Mouse (Mus musculus): ENCODE results near the gene Apobec2. TPM values are rescaled to one million over a fixed set of nuclear protein-coding genes. Genes with fewer than 3 reads are reported as not detected.
A peak's percentile ranks its signal among the peaks of the same experiment; 100 is the strongest.

Apobec2 gene
- polyA plus RNA-seq, 1 experiment = 11.2 TPM

GRCm38 (mm10) chr17:48407910-48408525 is 24.7 kb downstream of the Apobec2 start:
- Histone ChIP-seq H3K4me3 (ENCODE audit: insufficient read depth, low read depth, low read length) (peak overlapping the region; percentile 99), H3K27ac (replicated peaks; ENCODE audit: low read depth, low read length) (0 out of 2 replicates have a peak overlapping the region, but pooled peaks have one; percentile 97), H3K4me1 (ENCODE audit: control insufficient read depth, insufficient read depth, insufficient read length, low read length) (peaks cover 2% of the 10 kb centered on the region; the same call in 1 of the 2 replicates)

- Histone ChIP-seq H3K4me3 (ENCODE audit: insufficient read depth, low read depth, low read length) (no peak overlapping the region), H3K4me1 (ENCODE audit: control insufficient read depth, insufficient read depth, insufficient read length, low read length) (peaks cover 2% of the 10 kb centered on the region; the same call in 1 of the 2 replicates), H3K27ac (replicated peaks; ENCODE audit: low read depth, low read length) (no peak overlapping the region)
Measured at GRCm38 (mm10) chr17:48407154-48407553, 25.6 kb downstream of the Apobec2 start.

GRCm38 (mm10) chr17:48404706-48405105 is 28.0 kb downstream of the Apobec2 start:
- Histone ChIP-seq H3K4me1 (ENCODE audit: control insufficient read depth, insufficient read depth, insufficient read length, low read length) (no peaks in the 10 kb centered on the region), H3K27ac (replicated peaks; ENCODE audit: low read depth, low read length) (no peak overlapping the region), H3K4me3 (ENCODE audit: insufficient read depth, low read depth, low read length) (no peak overlapping the region)

- Histone ChIP-seq H3K4me3 (ENCODE audit: insufficient read depth, low read depth, low read length) (no peak overlapping the region), H3K4me1 (ENCODE audit: control insufficient read depth, insufficient read depth, insufficient read length, low read length) (no peaks in the 10 kb centered on the region), H3K27ac (replicated peaks; ENCODE audit: low read depth, low read length) (no peak overlapping the region)
Measured at GRCm38 (mm10) chr17:48403848-48404247, 28.9 kb downstream of the Apobec2 start.

GRCm38 (mm10) chr17:48402751-48403150 is 30.0 kb downstream of the Apobec2 start:
- Histone ChIP-seq H3K4me3 (ENCODE audit: insufficient read depth, low read depth, low read length) (no peak overlapping the region), H3K4me1 (ENCODE audit: control insufficient read depth, insufficient read depth, insufficient read length, low read length) (no peaks in the 10 kb centered on the region), H3K27ac (replicated peaks; ENCODE audit: low read depth, low read length) (no peak overlapping the region)

- no peak overlapping the region for H3K4me3 ChIP-seq (ENCODE audit: insufficient read depth, low read depth, low read length)
- no peak overlapping the region for H3K27ac ChIP-seq (replicated peaks; ENCODE audit: low read depth, low read length)
- H3K4me1 ChIP-seq (ENCODE audit: control insufficient read depth, insufficient read depth, insufficient read length, low read length) = no peaks in the 10 kb centered on the region
Measured at GRCm38 (mm10) chr17:48401710-48402109, 31.0 kb downstream of the Apobec2 start.

- Histone ChIP-seq H3K4me1 (ENCODE audit: control insufficient read depth, insufficient read depth, insufficient read length, low read length) (no peaks in the 10 kb centered on the region), H3K4me3 (ENCODE audit: insufficient read depth, low read depth, low read length) (no peak overlapping the region), H3K27ac (replicated peaks; ENCODE audit: low read depth, low read length) (no peak overlapping the region)
Measured at GRCm38 (mm10) chr17:48392616-48393015, 40.1 kb downstream of the Apobec2 start.

- Histone ChIP-seq H3K4me3 (ENCODE audit: insufficient read depth, low read depth, low read length) (no peak overlapping the region), H3K27ac (replicated peaks; ENCODE audit: low read depth, low read length) (no peak overlapping the region)
Measured at GRCm38 (mm10) chr17:48391446-48391845, 41.3 kb downstream of the Apobec2 start.

GRCm38 (mm10) chr17:48389442-48389841 is 43.3 kb downstream of the Apobec2 start:
- Histone ChIP-seq H3K4me1 (ENCODE audit: control insufficient read depth, insufficient read depth, insufficient read length, low read length) (no peaks in the 10 kb centered on the region), H3K4me3 (ENCODE audit: insufficient read depth, low read depth, low read length) (no peak overlapping the region)

More at GRCm38 (mm10) chr17:48391446-48391845, 41.3 kb downstream of the Apobec2 start:
- no peaks in the 10 kb centered on the region for H3K4me1 ChIP-seq (ENCODE audit: control insufficient read depth, insufficient read depth, insufficient read length, low read length)

GRCm38 (mm10) chr17:48388666-48389065 is 44.1 kb downstream of the Apobec2 start:
- no peak overlapping the region for H3K27ac ChIP-seq (replicated peaks; ENCODE audit: low read depth, low read length)
- no peaks in the 10 kb centered on the region for H3K4me1 ChIP-seq (ENCODE audit: control insufficient read depth, insufficient read depth, insufficient read length, low read length)
- no peak overlapping the region for H3K4me3 ChIP-seq (ENCODE audit: insufficient read depth, low read depth, low read length)

More at GRCm38 (mm10) chr17:48389442-48389841, 43.3 kb downstream of the Apobec2 start:
- no peak overlapping the region for H3K27ac ChIP-seq (replicated peaks; ENCODE audit: low read depth, low read length)

- Histone ChIP-seq H3K4me3 (ENCODE audit: insufficient read depth, low read depth, low read length) (no peak overlapping the region), H3K4me1 (ENCODE audit: control insufficient read depth, insufficient read depth, insufficient read length, low read length) (no peaks in the 10 kb centered on the region), H3K27ac (replicated peaks; ENCODE audit: low read depth, low read length) (no peak overlapping the region)
Measured at GRCm38 (mm10) chr17:48385786-48386461, 46.8 kb downstream of the Apobec2 start.

GRCm38 (mm10) chr17:48379050-48379449 is 53.7 kb downstream of the Apobec2 start:
- Histone ChIP-seq H3K4me3 (ENCODE audit: insufficient read depth, low read depth, low read length) (no peak overlapping the region), H3K27ac (replicated peaks; ENCODE audit: low read depth, low read length) (no peak overlapping the region), H3K4me1 (ENCODE audit: control insufficient read depth, insufficient read depth, insufficient read length, low read length) (no peaks in the 10 kb centered on the region)

- no peaks in the 10 kb centered on the region for H3K4me1 ChIP-seq (ENCODE audit: control insufficient read depth, insufficient read depth, insufficient read length, low read length)
- H3K4me3 ChIP-seq (ENCODE audit: insufficient read depth, low read depth, low read length) = no peak overlapping the region
- no peak overlapping the region for H3K27ac ChIP-seq (replicated peaks; ENCODE audit: low read depth, low read length)
Measured at GRCm38 (mm10) chr17:48376102-48376501, 56.6 kb downstream of the Apobec2 start.

GRCm38 (mm10) chr17:48372987-48373386 is 59.7 kb downstream of the Apobec2 start:
- H3K27ac ChIP-seq (replicated peaks; ENCODE audit: low read depth, low read length) = no peak overlapping the region
- no peaks in the 10 kb centered on the region for H3K4me1 ChIP-seq (ENCODE audit: control insufficient read depth, insufficient read depth, insufficient read length, low read length)
- H3K4me3 ChIP-seq (ENCODE audit: insufficient read depth, low read depth, low read length) = no peak overlapping the region

- Histone ChIP-seq H3K27ac (replicated peaks; ENCODE audit: low read depth, low read length) (no peak overlapping the region), H3K4me1 (ENCODE audit: control insufficient read depth, insufficient read depth, insufficient read length, low read length) (no peaks in the 10 kb centered on the region), H3K4me3 (ENCODE audit: insufficient read depth, low read depth, low read length) (no peak overlapping the region)
Measured at GRCm38 (mm10) chr17:48371621-48372020, 61.1 kb downstream of the Apobec2 start.

Measured in brown adipose tissue, adult 24 weeks (tissue).